Mouse (Mus musculus) lung, postnatal 4 days (tissue): ENCODE measurements around the gene Nbeal2.
"Not testable (repeated sequence)": the region's sequence is repeated elsewhere in the genome, so short reads cannot be mapped to it uniquely, and the experiment has no call there.

Source experiments
- DNase-seq, 2 experiments: peaks; one replicate each; pipeline ENCODE4 v3.0.0; 2021

The Nbeal2 gene

GRCm38 (mm10) chr9:110653655-110654461 is at the start of gene Nbeal2:
Gene Nbeal2 (minus strand): TSS chr9:110654161.
- peak; percentile 96 to 98 for DNase-seq

- no peak for DNase-seq
Measured at GRCm38 (mm10) chr9:110702848-110703247, 48.9 kb upstream of the Nbeal2 start.

- no peak for DNase-seq
Measured at GRCm38 (mm10) chr9:110701114-110702032, 47.4 kb upstream of the Nbeal2 start.

- DNase-seq = no peak
Measured at GRCm38 (mm10) chr9:110699574-110699973, 45.6 kb upstream of the Nbeal2 start.

GRCm38 (mm10) chr9:110697465-110697864 is 43.5 kb upstream of the Nbeal2 start:
- no peak for DNase-seq

GRCm38 (mm10) chr9:110696427-110696826 is 42.5 kb upstream of the Nbeal2 start:
- DNase-seq = no peak

- no peak for DNase-seq
Measured at GRCm38 (mm10) chr9:110695165-110695755, 41.3 kb upstream of the Nbeal2 start.

GRCm38 (mm10) chr9:110689261-110689779 is 35.4 kb upstream of the Nbeal2 start:
- DNase-seq = peak; percentile 55 to 72

GRCm38 (mm10) chr9:110687846-110688245 is 33.9 kb upstream of the Nbeal2 start:
- no peak for DNase-seq

- DNase-seq = no peak
Measured at GRCm38 (mm10) chr9:110687061-110687460, 33.1 kb upstream of the Nbeal2 start.

- no peak for DNase-seq
Measured at GRCm38 (mm10) chr9:110686472-110686871, 32.5 kb upstream of the Nbeal2 start.

- DNase-seq = peak; percentile 53 to 68
Measured at GRCm38 (mm10) chr9:110685591-110685990, 31.6 kb upstream of the Nbeal2 start.

GRCm38 (mm10) chr9:110685187-110685586 is 31.2 kb upstream of the Nbeal2 start:
- no peak for DNase-seq

- peak; percentile 89 to 92 for DNase-seq
Measured at GRCm38 (mm10) chr9:110684100-110684831, 30.3 kb upstream of the Nbeal2 start.

GRCm38 (mm10) chr9:110683574-110684099 is 29.7 kb upstream of the Nbeal2 start:
- DNase-seq = peak; percentile 36 to 58

GRCm38 (mm10) chr9:110682697-110683096 is 28.7 kb upstream of the Nbeal2 start:
- not testable (repeated sequence) for DNase-seq

GRCm38 (mm10) chr9:110682255-110682654 is 28.3 kb upstream of the Nbeal2 start:
- peak in 1 of 2 experiments; percentile 24 for DNase-seq

GRCm38 (mm10) chr9:110681817-110682216 is 27.9 kb upstream of the Nbeal2 start:
- no peak for DNase-seq

- DNase-seq = peak in 1 of 2 experiments; percentile 25
Measured at GRCm38 (mm10) chr9:110680736-110681507, 27.0 kb upstream of the Nbeal2 start.

GRCm38 (mm10) chr9:110678886-110679285 is 24.9 kb upstream of the Nbeal2 start:
- no peak for DNase-seq

GRCm38 (mm10) chr9:110676492-110676911 is 22.5 kb upstream of the Nbeal2 start:
- peak; percentile 55 to 64 for DNase-seq
